Mouse (Mus musculus): ENCODE results near the gene Psme4. TPM values are rescaled to one million over a fixed set of nuclear protein-coding genes. Genes with fewer than 3 reads are reported as not detected.

Gene Psme4
- total RNA-seq, 2 experiments from 2014 or later = 145 to 206 TPM

DNA sequence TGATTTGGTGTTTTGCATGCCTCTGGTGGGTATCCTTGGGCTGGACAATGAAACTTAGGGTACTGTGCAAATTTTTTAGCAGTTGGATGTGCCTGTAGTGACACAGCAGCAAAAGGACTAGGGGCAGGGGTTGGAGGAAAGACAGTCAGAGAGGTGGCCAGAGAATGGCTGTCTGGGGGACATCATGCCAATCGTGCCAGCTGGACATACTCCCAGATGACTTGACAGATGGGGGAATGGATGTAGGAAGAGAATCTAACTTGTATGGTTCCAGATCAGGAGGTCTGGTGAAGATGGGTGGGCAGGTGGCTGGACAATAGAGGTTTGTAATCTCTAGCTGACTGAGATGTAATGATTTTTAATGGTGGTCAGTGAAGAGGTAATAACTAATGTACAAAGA is 6.5 kb upstream of the Psme4 start:
- intact Hi-C loops (cut with DNase I) = no loop called here
- no peak for DNase-seq
- no peak overlapping the region for H3K4me3 ChIP-seq
- no peak for TF ChIP-seq CTCF (IDR thresholded peaks at IDR 0.05)
- no peak overlapping the region for H3K27ac ChIP-seq

- no peak for DNase-seq
- TF ChIP-seq CTCF (IDR thresholded peaks at IDR 0.05) = no peak
- Histone ChIP-seq H3K4me3 (peak overlapping the region; percentile 90), H3K27ac (peak overlapping the region; percentile 98)
- intact Hi-C loops (cut with DNase I) = no loop called here
Observed at GRCm38 (mm10) chr11:30770817-30771216, 709 bp upstream of the Psme4 start.

GRCm38 (mm10) chr11:30771904-30772581 is 517 bp downstream of the Psme4 start:
- intact Hi-C loops (cut with DNase I) = no loop called here
- H3K27ac ChIP-seq = peak overlapping the region; percentile 98
- DNase-seq = peak; percentile 70
- peak overlapping the region; percentile 90 for H3K4me3 ChIP-seq
- TF ChIP-seq CTCF (IDR thresholded peaks at IDR 0.05) = no peak

- H3K4me3 ChIP-seq = peak overlapping the region; percentile 90
- peak overlapping the region; percentile 98 for H3K27ac ChIP-seq
- intact Hi-C loops (cut with DNase I) = no loop called here
- DNase-seq = no peak
- no peak for TF ChIP-seq CTCF (IDR thresholded peaks at IDR 0.05)
Observed at GRCm38 (mm10) chr11:30772777-30773417, 1.4 kb downstream of the Psme4 start.

- no peak for TF ChIP-seq CTCF (IDR thresholded peaks at IDR 0.05)
- peak overlapping the region; percentile 98 for H3K27ac ChIP-seq
- intact Hi-C loops (cut with DNase I) = no loop called here
- peak overlapping the region; percentile 90 for H3K4me3 ChIP-seq
- DNase-seq = no peak
Observed at GRCm38 (mm10) chr11:30774638-30775037, 3.1 kb downstream of the Psme4 start.

- intact Hi-C loops (cut with DNase I) = no loop called here
- TF ChIP-seq CTCF (IDR thresholded peaks at IDR 0.05) = no peak
- DNase-seq = no peak
- H3K27ac ChIP-seq = peak overlapping the region; percentile 65
- H3K4me3 ChIP-seq = no peak overlapping the region
Observed at GRCm38 (mm10) chr11:30777498-30777897, 6.0 kb downstream of the Psme4 start.

DNA sequence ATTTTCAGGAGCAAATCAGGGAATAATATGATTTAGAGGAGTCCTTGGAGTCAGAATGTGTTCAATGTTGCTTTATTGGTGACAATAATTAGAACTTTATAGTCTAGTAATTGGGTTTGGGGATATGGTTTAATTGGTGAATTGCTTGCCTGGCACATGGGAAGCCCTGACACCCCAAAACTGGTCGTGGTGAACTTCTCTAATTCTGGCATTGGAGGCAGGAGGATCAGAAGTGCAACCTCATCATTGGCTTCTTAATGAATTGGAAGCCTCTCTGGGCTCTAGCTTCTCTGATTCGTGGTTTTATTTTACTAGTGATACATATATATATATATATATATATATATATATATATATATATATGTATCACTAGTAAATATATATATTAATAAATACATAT is 9.4 kb downstream of the Psme4 start:
- no peak for DNase-seq
- peak overlapping the region; percentile 58 for H3K4me3 ChIP-seq
- no peak for TF ChIP-seq CTCF (IDR thresholded peaks at IDR 0.05)
- H3K27ac ChIP-seq = peak overlapping the region; percentile 84
- intact Hi-C loops (cut with DNase I) = no loop called here

DNA sequence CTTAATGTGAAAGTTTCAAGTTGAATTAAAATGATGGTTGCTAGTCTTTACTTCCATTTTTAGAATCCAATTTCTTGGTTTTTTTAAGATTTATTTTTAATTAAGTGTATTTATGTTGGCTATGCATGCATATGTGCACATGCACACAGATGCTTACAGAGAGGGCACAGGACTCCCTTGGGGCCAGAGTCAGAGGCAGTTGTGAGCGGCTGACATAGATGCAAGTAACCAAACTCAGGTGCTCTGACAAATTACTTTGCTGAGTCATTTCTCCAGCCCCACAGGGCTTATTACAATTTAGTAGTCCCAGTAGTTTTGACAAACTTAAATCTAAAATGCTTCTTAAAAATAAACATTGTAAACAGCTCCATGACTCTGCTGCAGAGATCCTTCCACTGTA is 10.1 kb downstream of the Psme4 start:
- TF ChIP-seq CTCF (IDR thresholded peaks at IDR 0.05) = no peak
- DNase-seq = no peak
- peak overlapping the region; percentile 84; the same call in 1 of the 2 replicates for H3K27ac ChIP-seq
- peak overlapping the region; percentile 58 for H3K4me3 ChIP-seq
- intact Hi-C loops (cut with DNase I) = no loop called here

- no peak overlapping the region for H3K4me3 ChIP-seq
- intact Hi-C loops (cut with DNase I) = no loop called here
- DNase-seq = no peak
- peak overlapping the region; percentile 24; the same call in 1 of the 2 replicates for H3K27ac ChIP-seq
- TF ChIP-seq CTCF (IDR thresholded peaks at IDR 0.05) = no peak
Observed at GRCm38 (mm10) chr11:30785497-30785896, 14.0 kb downstream of the Psme4 start.

GRCm38 (mm10) chr11:30786230-30786983 is 14.9 kb downstream of the Psme4 start:
- H3K27ac ChIP-seq = no peak overlapping the region; the same call in 1 of the 2 replicates
- intact Hi-C loops (cut with DNase I) = no loop called here
- no peak for TF ChIP-seq CTCF (IDR thresholded peaks at IDR 0.05)
- H3K4me3 ChIP-seq = no peak overlapping the region
- no peak for DNase-seq

GRCm38 (mm10) chr11:30792680-30793079 is 21.2 kb downstream of the Psme4 start:
- Histone ChIP-seq H3K27ac (no peak overlapping the region), H3K4me3 (no peak overlapping the region)
- TF ChIP-seq CTCF (IDR thresholded peaks at IDR 0.05) = no peak
- DNase-seq = no peak
- intact Hi-C loops (cut with DNase I) = no loop called here

DNA sequence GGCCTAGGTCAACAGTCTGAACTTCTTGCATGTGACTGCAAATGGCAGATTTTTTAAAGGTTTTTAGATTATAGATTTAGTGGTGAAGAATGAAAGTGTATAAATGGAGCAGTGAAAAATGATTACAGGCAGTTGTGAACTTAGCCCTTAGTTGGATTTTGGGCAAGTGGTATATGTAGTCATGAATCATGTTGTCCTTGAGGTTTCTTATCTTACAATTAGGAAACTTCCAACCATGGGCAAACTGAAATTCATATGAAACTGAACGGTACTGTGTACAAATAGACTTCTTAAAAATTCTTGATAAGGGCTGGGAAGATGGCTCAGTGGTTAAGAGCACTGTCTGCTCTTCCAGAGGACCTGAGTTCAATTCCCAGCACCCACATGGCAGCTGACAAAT is 22.2 kb downstream of the Psme4 start:
- TF ChIP-seq CTCF (IDR thresholded peaks at IDR 0.05) = no peak
- intact Hi-C loops (cut with DNase I) = no loop called here
- no peak overlapping the region for H3K4me3 ChIP-seq
- DNase-seq = no peak
- no peak overlapping the region for H3K27ac ChIP-seq

DNA sequence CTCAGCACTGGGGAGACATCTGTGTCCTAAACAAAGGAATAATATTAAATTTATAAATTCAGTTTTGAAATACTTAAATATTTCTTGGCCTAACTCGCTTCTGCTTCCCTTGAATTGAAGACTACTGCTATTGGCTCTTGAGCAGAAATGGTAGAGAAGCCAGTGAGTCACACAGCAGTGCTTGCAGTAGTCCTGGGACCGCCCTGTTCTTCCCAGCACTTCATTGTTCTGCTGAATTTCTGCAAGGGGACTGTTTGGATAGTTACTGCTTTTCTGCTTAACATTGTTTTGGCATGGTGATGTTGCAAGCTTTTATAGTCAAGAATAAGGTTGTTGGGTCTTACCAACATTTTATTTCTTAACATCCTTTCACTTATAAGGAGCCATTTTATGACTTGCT is 25.7 kb downstream of the Psme4 start:
- H3K27ac ChIP-seq = no peak overlapping the region
- DNase-seq = no peak
- TF ChIP-seq CTCF (IDR thresholded peaks at IDR 0.05) = no peak
- intact Hi-C loops (cut with DNase I) = no loop called here
- H3K4me3 ChIP-seq = no peak overlapping the region
